Mouse (Mus musculus) T-helper 2 cell (primary cell): Measurements from ENCODE around the gene Spock1.

Experiments
- in situ Hi-C: fragments of 300-600 bp; cut with MboI, MseI; formaldehyde crosslinking; loops from one replicate; pipeline ENCODE4 v1.15.1; 2025; ENCODE audit warnings: high pct_unique_total_duplicates

Gene Spock1

DNA sequence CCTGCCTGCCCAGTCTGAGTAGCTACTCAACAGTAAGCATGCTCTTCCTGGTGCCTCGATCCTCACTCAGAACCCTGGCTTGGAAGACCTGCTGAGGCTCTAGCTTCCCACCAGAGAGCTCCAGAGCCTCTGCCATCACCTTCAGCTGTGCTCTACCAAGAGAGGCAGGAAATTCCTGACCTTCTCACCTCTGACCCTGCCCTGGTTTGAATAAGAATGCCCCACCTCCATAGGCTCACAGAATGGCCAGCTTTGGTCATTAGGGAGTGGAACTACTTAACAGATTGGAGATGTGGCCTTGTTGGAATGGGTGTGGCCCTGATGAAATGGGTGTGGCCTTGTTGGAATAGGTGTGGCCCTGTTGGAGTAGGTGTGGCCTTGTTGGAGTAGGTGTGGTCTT, 174.6 kb downstream of the Spock1 start:
- in situ Hi-C loops: no loop called here

DNA sequence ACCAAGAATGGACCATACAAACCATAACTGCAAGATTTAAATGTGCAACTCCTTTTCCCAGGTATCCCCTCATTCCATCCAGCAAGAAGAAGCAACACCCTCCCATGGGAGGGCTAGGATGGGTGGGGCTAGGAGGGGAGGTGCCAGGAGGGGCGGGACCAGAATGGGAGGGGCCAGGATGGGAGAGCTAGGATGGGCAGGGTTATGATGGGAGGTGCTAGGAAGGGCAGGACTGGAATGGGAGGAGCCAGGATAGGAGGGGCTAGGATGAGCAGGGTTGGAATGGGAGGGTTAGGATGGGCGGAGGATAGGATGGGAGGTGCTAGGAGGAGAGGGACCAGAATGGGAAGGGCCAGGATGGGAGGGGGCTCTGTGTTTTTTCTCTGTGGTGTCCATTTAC, 175.9 kb downstream of the Spock1 start:
- in situ Hi-C loops: no loop called here

DNA sequence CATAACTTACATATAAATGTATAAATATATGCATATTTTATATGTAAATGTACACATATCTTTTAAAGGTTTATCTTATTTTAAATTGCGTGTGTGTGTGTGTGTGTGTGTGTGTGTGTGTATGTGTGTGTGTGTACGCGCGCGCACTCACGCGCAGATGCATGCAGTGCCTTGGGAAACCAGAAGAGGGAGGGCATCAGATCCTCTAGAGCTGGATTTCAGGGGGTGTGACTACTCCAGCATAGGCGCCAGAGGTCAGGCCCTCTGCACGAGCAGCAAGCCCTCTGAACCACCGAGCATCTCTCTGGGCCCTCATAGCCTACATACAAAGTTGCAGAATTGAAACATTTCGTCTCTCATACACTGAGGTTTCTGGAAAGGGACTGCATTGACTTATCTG, 180.4 kb downstream of the Spock1 start:
- in situ Hi-C loops: no loop called here

- in situ Hi-C loops: no loop called here
Observed at GRCm38 (mm10) chr13:57726654-57727053, 181.5 kb downstream of the Spock1 start.

DNA sequence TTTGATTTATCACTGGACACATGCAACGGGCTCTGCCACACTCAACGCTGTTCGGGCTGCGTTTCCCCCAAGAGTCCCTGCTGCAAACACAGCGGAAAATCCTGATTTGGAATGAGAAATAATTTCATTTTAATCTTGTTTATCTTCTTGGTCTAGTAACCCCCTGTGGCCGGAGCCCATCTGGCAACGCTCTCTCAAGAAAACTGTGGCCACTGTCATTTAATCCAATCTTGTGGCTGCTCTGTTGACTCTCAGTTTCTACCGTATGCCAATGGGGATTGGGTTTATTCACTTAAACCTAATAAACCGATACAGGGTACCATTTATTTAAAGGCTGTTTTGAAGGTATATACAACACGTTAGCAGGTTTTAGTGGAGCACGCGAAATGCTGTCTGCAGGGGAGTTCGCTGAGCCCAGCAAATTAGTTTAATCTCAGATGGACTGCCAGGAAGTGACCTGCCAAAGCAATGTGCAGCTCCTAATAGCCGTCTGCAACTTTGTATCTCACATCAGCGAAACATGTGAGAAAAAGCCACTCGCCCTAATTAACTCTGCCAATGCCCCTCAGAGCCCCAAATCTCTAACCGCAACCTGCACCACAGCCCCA, 185.7 kb downstream of the Spock1 start:
- in situ Hi-C loops: no loop called here

DNA sequence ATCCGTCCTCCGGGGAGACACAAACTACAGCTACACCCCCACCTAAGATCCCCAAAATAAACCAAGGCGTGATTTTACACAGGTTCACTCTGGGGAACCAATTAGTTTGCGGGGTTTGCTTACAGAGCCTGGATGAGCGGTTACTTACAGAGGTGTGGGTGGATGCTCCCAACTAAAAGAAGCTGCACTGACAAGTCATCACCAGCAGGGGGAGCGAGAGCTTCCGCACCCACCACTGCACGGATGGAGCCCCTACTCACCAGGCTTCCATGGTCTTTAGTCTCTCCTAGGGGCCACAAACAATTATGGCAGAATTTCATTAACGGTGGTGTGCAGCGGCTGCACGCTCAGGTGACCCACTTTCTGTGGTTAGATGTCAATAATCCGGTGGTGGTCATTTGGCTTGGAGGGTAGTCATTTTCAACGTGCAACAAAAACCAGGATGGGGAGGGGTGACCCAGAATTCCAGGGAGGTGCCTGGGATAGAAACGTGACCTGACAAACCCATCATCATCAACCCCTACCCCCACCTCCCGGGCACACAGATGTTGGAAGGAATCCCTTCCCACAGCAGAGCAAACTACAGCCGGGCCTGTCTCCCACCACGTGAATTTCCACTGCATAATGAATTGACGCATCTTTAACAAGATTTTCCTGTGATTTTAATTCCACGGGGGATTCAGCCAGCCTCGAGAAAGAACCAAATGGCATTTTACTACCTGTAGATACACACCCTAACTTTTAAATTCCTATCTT, 186.4 kb downstream of the Spock1 start:
- in situ Hi-C loops: no loop called here

GRCm38 (mm10) chr13:57718087-57718486, 190.0 kb downstream of the Spock1 start:
- in situ Hi-C loops: no loop called here

DNA sequence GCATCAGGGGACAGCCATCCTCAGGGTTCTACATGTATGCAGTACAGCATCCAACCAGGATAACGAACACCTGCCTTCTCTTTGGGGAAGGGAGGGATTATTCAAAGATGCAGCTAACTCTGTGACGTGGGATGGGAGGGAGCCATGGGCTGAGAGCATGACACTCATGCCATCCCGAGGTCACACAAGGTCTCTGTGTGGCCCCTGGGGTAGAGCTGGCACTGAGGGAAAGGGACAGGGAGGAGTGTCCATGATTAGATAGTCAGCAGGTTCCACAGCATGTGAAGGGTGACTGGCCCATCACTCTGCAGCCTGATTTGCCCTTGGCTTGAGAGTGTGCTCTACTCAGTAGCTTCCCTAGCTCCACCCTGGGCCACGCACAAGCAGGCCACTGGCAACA, 195.2 kb downstream of the Spock1 start:
- in situ Hi-C loops: no loop called here

GRCm38 (mm10) chr13:57708425-57708824, 199.7 kb downstream of the Spock1 start:
- in situ Hi-C loops: no loop called here

GRCm38 (mm10) chr13:57702966-57703365, 205.2 kb downstream of the Spock1 start:
- in situ Hi-C loops: no loop called here

GRCm38 (mm10) chr13:57696685-57697084, 211.4 kb downstream of the Spock1 start:
- in situ Hi-C loops: no loop called here

GRCm38 (mm10) chr13:57688926-57689325, 219.2 kb downstream of the Spock1 start:
- in situ Hi-C loops: no loop called here

DNA sequence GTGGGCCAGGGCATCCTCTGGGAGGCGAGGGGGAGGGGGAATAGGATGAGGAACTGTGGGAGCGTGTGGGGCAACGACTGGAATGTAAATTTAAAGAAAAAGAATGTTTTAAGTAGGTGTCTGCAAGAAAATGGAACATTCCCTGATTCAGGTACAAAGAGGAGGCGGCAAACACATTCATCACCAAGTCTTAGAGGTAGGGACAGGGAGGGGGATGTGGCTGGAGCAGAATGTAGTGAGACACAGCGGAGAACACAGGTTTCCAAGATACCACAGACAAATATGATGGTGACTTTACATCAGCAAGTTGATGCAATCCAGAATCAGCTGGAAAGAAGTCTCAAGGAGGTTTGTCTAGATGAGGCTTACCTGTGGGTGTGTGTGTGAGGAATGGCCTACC, 221.7 kb downstream of the Spock1 start:
- in situ Hi-C loops: no loop called here

DNA sequence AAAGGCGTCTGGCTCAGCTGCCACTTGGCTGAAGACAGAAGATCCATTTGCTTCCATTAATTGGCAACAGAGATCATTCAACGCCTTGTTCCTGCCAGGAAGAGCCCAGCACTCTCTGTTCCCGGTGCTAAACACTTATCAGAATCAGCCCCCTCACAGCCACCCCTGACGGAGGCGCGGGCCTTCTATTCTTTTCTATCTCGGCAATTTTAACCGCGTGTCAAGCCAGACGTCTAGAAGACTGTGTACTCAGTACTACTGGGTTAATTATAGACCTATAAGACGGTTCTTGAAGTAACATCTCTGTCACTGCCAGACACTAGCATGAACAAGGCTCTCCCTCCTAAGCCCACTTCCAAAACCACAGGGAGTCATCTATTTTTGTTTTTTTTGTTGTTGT, 222.9 kb downstream of the Spock1 start:
- in situ Hi-C loops: no loop called here

GRCm38 (mm10) chr13:57679591-57679990, 228.5 kb downstream of the Spock1 start:
- in situ Hi-C loops: no loop called here

GRCm38 (mm10) chr13:57676820-57677219, 231.3 kb downstream of the Spock1 start:
- in situ Hi-C loops: no loop called here

DNA sequence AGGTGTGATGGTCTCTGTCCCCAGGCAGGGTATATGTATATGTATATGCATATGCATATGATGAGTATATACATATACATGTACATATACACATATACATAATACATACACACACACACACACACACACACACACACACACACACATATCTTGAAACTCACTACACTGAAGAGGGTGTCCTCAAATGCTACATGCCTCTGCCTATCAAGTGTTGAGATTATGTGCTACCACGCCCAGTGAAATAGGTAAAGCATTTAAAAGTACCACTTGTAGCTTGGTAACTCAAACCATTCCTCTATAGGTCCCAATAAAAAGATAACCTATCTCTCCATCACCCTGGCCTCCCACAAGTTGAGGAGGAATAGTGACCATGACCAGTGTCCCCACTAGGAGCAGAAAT, 234.7 kb downstream of the Spock1 start:
- in situ Hi-C loops: no loop called here

DNA sequence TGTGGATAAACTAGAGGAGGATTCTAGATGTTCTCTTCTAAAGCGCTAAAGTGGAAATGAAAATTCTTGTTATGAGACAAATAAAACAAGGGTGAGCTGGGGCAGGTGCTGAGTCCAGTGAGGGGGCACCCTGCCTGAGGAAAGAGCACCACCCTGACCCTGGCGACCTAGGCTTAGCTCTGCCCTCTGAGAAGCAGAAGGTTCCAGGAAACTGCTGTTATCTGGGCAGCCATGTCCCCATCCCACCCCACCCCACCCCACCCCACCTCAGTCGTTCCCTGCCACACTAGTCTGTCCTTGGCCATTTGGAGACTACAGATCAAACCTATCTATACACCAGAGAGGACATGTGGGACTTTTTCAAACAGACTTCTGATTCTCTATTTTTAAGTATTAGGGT, 235.4 kb downstream of the Spock1 start:
- in situ Hi-C loops: no loop called here

GRCm38 (mm10) chr13:57671919-57672318, 236.2 kb downstream of the Spock1 start:
- in situ Hi-C loops: no loop called here

DNA sequence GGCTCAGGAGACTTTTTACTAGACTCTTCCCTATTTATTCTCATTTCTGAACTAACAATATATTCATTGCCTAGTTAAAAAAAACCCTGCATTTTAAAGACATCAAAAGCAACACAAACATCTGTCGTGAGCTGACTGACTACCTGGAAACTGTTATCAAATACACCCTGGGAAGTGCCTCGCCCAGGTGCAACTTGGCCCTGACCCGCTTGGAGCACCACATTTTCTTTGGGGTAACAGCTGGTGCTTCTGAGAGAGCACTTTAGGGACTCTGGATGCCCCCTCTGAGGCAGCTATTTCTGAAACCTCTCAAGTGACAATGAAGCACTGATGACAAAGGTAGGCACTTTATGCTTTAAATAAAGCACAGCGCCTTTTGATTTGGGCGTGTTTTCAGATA, 236.8 kb downstream of the Spock1 start:
- in situ Hi-C loops: no loop called here

GRCm38 (mm10) chr13:57667621-57668020, 240.5 kb downstream of the Spock1 start:
- in situ Hi-C loops: loop anchor here (10.0 kb wide), 1 partner anchor 1587 kb away; no protein-coding TSS in a partner anchor

DNA sequence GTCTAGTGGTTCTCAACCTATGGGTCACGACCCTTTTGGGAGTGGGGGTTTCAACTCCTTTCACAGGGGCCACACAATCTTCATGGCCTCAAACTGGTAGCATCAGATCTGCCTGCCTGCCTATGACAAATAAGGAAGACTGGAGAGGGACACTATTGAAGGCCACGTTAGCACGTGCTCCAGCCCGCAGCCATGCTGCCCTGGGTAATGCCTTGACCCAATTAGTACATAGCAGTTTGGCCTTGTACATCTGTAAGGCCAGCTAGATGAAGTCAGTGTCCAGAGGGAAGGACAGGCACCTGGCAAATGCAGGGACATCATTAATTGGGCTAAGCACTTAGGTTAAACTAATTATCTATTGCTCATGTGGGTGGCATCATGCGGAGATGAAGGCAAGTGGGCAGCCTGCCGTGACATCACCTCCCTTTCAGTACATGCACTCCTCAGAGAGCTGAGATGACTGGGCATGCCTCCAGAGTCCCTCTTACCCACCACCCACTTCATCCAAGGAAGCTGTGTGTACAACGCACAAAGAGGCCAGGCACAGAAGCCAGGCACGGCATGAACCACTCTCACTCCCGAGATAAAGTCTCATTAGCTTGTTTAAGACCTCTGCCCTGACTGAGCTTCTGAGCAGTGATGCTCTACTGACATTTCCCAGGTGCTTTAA, 241.8 kb downstream of the Spock1 start:
- in situ Hi-C loops: loop anchor here (10.0 kb wide), 1 partner anchor 1588 kb away; no protein-coding TSS in a partner anchor

- in situ Hi-C loops: loop anchor here (10.0 kb wide), 1 partner anchor 1592 kb away; no protein-coding TSS in a partner anchor
Observed at GRCm38 (mm10) chr13:57662554-57662953, 245.6 kb downstream of the Spock1 start.
